Mouse (Mus musculus) left cerebral cortex, adult 2 months (tissue): ENCODE results near the gene Zfp966. TPM values are rescaled to one million over a fixed set of nuclear protein-coding genes. Genes with fewer than 3 reads are reported as not detected.
"Not testable (repeated sequence)": the region's sequence is repeated elsewhere in the genome, so short reads cannot be mapped to it uniquely, and the experiment has no call there.

Experiments
- DNase-seq, 2 experiments: peaks; one replicate each; pipeline ENCODE4 v3.0.0; 2021 to 2022; ENCODE audit warnings: low spot score in 2 of 2, mixed read lengths in 1 of 2; ENCODE audit errors: extremely low spot score in 1 of 2
- H3K27ac ChIP-seq: fragments of 200-600 bp; 2 replicates; pipeline ENCODE4 v1.8.1; 2022
- H3K4me3 ChIP-seq: fragments of 200-600 bp; 2 replicates; pipeline ENCODE4 v1.8.1; 2022
- intact Hi-C: fragments of 180-260 bp; cut with DNase I; formaldehyde crosslinking; loops from one replicate; pipeline ENCODE4 v1.15.1; 2025
- long read RNA-seq, 2 experiments: library from polyadenylated mRNA; stranded (forward); transcript quantifications; one replicate each; pipeline ENCODE4 v2.0.0; 2021; ENCODE audit warnings: borderline mapping rate in 2 of 2
- total RNA-seq, 2 experiments: library from RNA; stranded (reverse); gene quantifications; 2 replicates each; pipeline ENCODE4 v1.2.3; 2021

The Zfp966 gene
- 1 to 10 TPM; 6.9 to 7.4 TPM for total RNA-seq
- long read RNA-seq, experiment 1 = 0 reads
- long read RNA-seq, experiment 2 = 0 reads

GRCm38 (mm10) chr2:175931000-175931399, at the start of gene Zfp966:
TSS of gene Zfp966 (minus strand) at chr2:175931100.
- DNase-seq, intact Hi-C loops, H3K27ac ChIP-seq, H3K4me3 ChIP-seq: not testable (repeated sequence)

- DNase-seq = not testable (repeated sequence)
Measured at GRCm38 (mm10) chr2:175965031-175965430, 34.1 kb upstream of the Zfp966 start, which contains the start of gene Gm2026. TSS of gene Gm2026 (plus strand) at chr2:175965331.

GRCm38 (mm10) chr2:175869024-175869423, 61.9 kb downstream of the Zfp966 start, which contains the start of gene Gm6710:
TSS of gene Gm6710 (plus strand) at chr2:175869219.
- intact Hi-C loops, H3K27ac ChIP-seq, H3K4me3 ChIP-seq, DNase-seq: not testable (repeated sequence)

More at GRCm38 (mm10) chr2:175965031-175965430, 34.1 kb upstream of the Zfp966 start, which contains the start of gene Gm2026:
- intact Hi-C loops, H3K27ac ChIP-seq, H3K4me3 ChIP-seq: not testable (repeated sequence)

Other genes with a start within 250 kb of the Zfp966 start
- not detected for gene Zfp969, start 227.5 kb downstream of the Zfp966 start, total RNA-seq
- not detected for gene Gm2007, start 189.6 kb downstream of the Zfp966 start, total RNA-seq
- 1 to 10 TPM in 1 of 2 experiments, not detected in 1; 2.9 TPM for gene Gm14288, start 130.0 kb downstream of the Zfp966 start, total RNA-seq
- 10 to 100 TPM; 48.2 to 54.7 TPM for gene Gm6710, start 61.9 kb downstream of the Zfp966 start, total RNA-seq
- 10 to 100 TPM; 47.3 to 47.7 TPM for gene Gm2026, start 34.2 kb upstream of the Zfp966 start, total RNA-seq
- 10 to 100 TPM in 1 of 2 experiments, 1 to 10 TPM in 1; 7.0 to 11.4 TPM for gene Gm2004, start 218.7 kb upstream of the Zfp966 start, total RNA-seq